Mouse (Mus musculus) hematopoietic stem cell, adult 5-6 weeks (primary cell): ENCODE measurements around the gene Ccdc149. TPM values are rescaled to one million over a fixed set of nuclear protein-coding genes. Genes with fewer than 3 reads are reported as not detected.

ENCODE experiments used
- ATAC-seq, 2 experiments: fragments of 125-278 bp in 1 of 2; replicated peaks in 1 of 2; 2 replicates each; pipeline ENCODE4 v1.8.0; 2016 to 2017; ENCODE audit warnings: inconsistent platforms in 2 of 2, mild to moderate bottlenecking in 2 of 2, moderate number of reproducible peaks in 2 of 2, low read depth in 1 of 2, moderate TSS enrichment in 1 of 2; ENCODE audit not compliant: low FRiP score in 2 of 2, poor library complexity in 2 of 2, severe bottlenecking in 2 of 2, insufficient read depth in 1 of 2, low TSS enrichment in 1 of 2
- total RNA-seq: library from RNA; stranded (forward); fragments of 172-1452, 232-1000 nt; gene quantifications from 2 replicates; pipeline ENCODE4 v1.2.3, GENCODE M21; 2017

The Ccdc149 gene
- total RNA-seq, 1 experiment from 2014 or later, result 6.4 TPM

DNA sequence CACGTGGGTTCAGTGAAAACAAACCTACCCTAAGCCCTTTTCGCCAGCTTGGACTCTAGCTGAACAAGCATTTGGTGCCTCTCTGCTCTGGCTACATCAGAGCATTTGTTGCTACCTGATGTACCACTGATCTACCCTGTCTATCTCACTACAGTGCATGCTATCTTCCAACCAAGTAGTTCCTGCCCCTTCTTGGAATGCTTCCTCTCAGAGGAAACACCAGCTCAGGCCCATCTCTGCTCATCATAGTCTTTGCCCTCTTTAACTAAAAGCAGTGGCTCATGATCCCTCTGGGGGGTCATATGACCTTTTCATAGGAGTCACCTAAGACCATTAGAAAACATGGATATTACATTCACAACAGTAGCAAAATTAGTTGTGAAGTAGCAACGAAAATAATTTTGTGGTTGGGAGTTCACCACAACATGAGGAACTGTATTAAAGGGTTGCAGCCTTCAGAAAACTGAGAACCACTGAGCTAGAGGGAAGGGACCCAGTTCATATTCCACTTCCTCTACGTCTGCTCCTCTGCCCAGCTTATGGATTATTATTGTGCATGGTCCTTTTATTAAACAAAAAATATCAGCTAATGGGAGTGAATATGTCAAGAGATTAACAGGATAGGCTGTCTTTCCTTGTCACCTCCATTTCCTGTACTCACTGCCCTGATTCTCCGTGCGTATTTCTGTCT, 9.7 kb downstream of the Ccdc149 start:
- peak; percentile 39 to 58; a peak in 3 of 4 replicates for ATAC-seq

DNA sequence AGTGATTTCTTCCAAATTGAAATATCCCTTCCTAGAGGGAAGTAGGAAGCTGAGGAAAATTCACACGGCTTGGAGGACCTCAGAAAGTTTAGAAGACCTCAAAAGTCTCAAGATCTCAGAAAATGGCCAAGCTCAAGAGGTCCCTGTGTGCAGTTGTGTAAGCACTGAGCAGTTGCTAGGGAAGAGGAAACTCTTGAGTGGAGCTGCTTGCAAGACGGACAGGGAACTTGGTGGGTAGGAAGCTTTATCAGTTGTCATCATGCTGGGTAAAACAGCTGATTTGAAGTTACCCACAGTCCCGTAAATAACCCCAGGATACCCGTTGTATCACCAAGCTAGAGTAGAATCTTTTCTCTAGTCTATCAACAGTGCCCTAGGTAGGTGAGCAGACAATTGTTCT, 12.0 kb downstream of the Ccdc149 start:
- ATAC-seq, result no peak

DNA sequence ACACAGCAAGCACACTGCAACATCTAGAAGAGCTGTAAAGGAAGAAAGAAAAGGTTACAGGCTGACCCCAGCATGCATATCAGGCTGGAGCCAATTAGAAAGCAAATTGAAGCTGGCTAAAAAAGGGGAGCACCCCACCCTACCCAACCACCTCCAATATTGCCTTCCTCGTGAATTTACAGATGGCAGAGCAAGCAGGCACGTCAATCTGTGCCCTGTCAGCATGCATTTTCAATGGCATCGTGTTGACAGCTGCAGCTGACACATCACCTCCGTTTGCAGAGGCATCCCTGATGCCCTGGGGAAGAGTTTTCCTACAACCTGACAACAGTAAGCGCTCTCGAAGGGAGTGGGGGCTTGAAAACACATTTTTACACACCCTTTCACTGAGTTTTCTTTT, 14.2 kb downstream of the Ccdc149 start:
- ATAC-seq, result no peak

DNA sequence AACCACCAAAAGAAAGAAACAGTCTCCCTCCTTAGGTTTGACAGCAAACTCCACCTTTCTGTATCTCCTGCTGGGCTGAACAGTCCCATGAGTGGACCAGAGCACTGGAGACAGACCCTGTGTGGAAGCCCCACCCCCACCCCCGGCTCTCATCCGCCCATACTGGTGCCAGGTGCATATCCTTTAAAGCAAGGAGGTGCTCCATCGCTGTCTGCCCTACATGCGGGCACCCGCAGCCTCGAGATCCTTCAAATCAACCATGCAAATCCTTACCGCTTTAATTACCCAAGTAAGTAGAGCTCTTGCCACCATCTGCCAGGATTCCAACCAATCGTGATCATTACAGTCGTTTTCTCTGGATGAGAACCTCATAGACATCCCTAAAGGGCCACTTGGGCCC, 20.5 kb downstream of the Ccdc149 start:
- ATAC-seq, result no peak

DNA sequence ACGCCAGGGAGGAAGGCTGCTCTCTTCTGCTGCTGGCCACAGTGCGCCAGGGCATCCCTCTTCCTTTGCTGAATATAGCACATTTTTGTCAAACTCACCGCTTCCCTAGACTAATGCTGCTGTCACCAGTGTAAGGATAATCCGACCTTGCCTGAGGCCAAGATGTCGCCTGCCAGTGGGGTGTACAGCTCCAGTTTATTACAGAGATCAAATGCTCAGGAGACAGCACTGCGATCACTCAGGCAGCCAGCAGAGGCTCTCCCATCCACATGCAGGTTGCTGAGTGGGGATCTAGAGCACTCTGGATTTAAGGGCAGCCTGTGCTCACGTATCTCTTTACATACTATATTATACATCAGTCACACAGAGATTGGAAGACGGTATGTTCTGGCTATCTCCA, 22.1 kb downstream of the Ccdc149 start:
- no peak for ATAC-seq

DNA sequence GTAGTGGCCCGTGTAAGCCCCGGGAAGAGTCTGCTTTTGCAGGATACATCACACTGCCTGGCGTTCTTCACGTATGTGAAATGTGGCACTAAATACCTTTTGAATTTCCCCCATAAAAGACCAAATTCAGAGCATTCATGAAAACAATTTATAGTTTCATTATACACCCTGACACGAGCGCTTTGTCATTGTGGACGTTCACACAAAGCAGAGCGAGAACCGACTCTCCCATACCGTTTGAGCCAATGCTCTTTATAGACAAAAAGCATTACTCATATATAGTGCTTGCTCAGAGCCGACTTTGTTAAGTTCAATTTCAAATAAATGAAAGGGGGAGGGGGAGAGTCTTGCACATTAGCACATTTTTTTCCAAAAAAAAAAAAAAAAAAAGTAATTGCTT, 31.0 kb downstream of the Ccdc149 start:
- no peak for ATAC-seq

DNA sequence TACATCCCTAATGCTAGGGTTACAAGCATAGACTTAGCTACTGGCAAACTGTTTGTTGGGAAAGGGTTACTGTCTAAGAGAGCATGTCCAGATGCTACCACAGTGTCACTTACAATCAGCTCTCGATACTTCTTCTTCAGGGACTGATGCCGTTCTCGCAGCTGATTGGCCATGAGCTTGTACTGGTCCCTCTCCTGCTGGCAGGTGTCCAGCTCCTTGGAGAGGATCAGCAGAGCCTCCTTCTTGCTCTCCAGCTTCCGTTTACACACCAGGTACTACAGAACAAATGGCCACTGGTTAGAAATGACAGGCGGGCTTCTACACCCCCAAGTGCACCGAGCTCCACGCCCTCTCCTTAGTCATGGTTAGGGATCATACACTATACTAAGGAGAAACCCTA, 32.4 kb downstream of the Ccdc149 start:
- no peak for ATAC-seq

DNA sequence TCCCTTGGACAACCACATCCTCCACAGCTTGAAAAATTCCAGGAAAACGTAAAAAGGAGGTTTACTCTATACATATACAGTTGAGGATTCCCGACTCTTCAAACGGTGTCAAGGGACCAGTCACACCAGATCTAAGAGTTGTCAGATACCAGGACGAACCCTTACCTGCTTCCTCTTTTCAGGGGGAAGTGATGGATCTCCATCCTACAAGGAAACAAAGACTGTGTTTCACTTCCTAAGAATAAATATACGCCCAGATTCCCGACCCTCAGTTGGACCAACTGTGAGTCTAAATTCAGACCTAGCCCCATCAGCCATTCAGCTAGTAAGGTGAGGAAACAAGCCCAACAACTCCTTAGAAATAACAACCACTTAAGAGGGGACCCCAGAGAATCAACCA, 35.8 kb downstream of the Ccdc149 start:
- no peak for ATAC-seq

DNA sequence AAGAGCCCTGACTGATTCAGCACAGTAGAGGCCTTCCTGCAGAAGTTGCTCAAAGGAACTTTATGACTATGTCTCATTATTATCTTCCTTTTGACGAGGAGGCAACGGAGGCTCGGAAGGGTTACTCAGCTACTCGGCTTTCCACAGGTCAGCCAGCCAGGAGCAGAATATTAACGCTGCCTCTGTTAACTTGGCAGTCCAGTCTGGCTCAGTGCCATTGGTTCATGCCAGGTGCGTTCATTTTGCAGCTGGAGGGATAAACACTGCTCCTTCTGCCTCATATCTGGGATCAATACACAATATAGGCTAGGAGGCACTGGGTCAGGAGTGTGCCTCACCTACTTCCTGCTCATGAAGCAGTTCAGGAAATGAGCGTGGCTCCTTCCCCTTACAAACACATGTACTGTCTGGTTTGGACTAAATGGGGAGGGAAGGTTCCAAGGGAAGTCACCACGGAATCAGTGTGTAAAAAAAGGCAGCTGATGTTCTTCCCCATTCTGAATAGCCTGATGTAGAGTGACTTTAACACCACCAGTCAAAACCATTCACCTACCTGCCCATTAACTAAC, 40.0 kb downstream of the Ccdc149 start:
- ATAC-seq, result 0 out of 4 replicates have a peak, but pooled peaks of 1 of the 2 experiments have one; percentile 21

DNA sequence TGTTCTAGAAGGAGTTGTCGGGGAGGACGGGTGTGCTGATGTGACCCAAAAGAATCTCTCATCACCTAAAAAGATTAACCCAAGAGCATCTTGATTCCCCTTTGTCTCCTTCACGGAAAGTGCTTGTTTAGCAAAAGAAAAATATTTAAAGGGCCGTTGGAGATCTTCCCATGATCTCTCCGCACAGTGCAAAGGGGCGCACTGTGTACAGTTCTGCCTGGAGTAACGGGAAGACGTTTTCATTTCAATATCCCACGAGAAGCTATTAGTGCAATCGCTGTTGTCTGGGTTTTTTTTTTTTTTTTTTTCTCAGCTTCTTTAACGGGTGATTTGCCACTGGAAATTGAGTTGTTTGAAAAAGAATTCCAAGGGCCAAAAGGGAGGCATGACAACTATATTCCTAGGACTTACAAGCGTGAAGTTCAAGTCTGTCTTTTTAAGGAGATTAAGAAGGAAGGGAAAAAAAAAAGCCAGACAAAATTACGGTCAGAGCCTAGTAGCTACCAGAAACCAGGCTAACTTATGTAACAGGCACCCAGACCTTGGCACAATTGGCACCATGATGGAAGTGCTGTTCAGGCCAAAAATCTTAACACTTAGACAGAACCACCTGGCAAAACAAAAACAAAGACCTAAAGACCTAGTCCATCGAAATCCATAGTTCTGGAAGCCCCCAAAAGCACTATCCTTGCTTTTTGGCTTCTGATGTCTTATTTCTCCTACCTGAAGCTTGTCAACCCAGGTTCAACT, 41.4 kb downstream of the Ccdc149 start:
- ATAC-seq, result no peak

DNA sequence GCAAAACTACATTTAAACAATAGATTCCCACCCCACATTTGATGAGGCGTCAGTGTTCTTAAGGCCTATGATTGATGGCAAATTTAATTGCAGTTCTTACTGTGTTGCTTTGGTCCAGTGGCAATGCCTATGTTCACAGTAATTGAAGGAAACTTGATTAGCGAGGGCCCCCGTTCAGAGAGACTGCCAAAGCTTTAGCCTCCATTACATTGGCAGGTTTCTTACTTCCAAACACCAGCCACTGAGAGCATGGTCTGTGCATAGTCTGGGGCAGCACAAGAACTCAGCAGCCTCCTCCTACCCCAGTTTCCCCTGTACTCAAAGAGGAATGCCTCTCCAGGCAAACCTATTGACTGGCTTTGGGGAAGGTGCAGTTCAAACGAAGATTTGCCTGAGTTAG, 42.7 kb downstream of the Ccdc149 start:
- no peak for ATAC-seq

DNA sequence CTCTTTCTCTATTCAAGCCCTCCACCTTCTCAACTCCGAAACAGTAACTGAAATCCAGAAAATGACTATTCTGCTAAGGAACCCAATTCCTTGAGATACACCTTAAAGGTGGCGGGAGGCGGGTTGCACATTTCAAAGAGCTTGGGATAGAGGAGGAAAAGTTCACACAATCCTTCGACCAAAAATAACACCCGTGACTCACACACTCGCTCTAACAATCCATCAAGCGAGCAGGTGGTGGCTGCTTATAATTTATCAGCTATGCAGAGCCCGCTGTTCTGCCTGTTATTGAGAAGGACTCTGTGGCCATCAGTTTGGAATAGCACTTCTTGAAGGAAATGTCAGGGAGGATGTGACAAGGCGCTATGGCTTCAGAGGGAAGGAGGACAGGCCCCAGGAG, 45.5 kb downstream of the Ccdc149 start:
- no peak for ATAC-seq

DNA sequence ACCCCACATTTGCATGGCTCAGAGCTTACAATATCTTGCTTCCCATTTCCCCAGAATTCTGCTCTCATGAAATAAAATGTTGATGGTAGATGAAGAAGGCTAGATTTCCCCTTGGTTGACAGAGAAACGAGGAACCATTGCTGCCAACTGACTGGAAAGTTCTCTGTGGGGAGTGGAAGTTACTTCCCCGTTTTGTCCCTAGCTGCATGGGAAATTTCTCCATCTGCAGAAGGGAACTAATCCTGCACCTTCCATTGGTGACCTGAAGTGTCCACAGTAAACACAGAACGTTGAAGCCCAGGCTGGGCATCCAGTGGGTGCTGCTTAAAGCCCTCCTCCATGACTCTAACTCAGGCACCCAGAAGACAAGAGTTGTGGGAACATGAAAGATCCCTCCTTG, 47.4 kb downstream of the Ccdc149 start:
- ATAC-seq, result peak in 1 of 2 experiments; percentile 32; a peak in 1 of 4 replicates

DNA sequence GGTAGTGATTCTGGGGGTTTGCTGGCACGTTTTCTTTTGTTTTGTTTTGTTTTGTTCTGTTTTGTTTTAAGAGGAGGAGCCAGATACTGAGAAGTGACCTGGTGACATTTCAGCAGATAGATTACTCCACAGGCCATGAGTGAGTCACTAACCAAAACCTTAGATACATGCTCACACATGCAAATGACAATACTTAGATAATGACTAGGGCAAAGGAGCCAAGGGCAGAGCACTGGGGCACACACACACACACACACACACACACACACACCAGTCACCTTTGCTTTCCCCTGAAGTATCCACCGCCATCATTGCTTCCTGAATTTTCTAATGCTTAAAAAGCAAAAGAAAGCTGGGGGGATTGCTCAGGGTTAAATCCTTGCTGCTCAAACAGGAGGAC, 54.8 kb downstream of the Ccdc149 start:
- no peak for ATAC-seq

DNA sequence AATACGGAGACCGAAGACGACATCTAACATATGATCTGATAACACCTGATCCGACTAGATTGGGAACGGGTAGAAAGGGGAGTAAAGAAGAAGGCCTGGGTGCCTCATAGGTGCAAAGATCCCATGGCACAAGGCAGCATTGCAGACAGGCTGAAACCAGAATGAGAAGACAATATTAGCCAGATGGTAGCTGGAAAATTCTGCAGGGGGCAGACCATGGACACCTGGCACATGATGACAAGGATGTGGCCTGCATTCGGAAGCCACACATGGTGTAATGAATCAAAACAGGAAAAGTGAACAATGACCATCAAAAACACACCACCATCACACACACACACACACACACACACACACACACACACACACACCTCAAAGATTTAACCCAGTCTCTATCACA, 55.4 kb downstream of the Ccdc149 start:
- ATAC-seq, result no peak

DNA sequence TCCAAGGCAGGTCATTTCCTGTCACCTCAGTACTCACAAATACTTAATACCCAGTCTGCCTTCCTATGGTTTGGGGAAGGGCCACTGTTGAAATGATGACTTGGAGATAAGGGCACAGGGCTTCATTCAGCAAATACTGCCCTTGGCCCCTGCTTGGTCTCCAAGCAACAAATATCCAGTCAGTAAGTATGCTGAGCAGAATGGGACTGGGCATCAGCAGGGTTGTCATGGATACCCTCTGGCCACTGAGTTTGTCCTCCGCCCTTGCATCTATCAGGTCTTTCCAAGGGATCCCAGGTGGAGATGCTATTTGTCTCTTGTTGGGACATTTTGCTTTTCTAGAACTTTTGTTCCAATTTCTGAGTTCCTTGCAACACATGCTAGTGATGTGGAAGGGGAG, 56.1 kb downstream of the Ccdc149 start:
- no peak for ATAC-seq

DNA sequence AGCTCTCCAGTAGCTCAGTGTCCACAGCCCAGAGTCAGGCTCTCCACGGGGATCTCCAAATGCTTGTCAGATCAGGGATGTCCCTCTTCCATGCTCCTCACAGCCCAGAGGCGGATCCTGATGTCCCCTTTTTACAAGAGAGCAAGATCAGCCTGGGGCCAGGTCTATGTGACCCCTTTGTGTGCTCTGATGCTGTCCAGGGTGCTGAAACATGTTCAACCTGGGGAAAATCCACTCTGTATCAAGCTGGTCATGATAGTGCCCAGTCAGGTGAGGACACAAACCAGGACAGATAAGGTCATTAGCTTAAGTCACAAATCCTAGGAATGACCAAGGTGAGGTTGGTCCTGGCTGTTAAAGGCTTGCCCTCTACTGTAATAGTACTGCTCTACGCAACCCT, 59.8 kb downstream of the Ccdc149 start:
- ATAC-seq, result no peak

DNA sequence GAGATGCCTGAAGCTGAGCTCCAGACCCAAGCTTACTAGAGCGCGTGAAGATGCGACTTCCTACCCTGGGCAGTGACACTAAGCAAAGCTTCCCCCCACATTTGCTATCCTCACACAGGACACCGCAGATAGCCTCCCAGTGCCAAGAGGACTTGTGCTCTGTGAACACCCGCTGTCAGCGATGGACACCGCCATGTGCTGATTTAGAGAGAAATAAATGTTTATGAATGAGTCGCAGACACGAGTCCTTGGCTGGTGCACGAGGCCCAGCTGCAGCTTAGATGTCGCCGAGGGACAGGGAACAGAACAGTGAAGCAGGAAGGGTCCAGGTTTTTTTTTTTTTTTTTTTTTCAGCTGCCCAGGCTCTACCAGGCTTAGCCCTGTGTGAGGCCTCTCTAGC, 61.1 kb downstream of the Ccdc149 start:
- ATAC-seq, result no peak
